Mouse (Mus musculus) bone marrow macrophage, adult 2 months (primary cell): ENCODE data around the gene Ddx49. TPM values are rescaled to one million over a fixed set of nuclear protein-coding genes. Genes with fewer than 3 reads are reported as not detected.

Experiments
- H3K27ac ChIP-seq: 2 replicates; pipeline ENCODE4 v1.5.1; 2012; ENCODE audit warnings: low read depth, low read length; ENCODE audit not compliant: insufficient read depth
- H3K4me1 ChIP-seq: 2 replicates; pipeline ENCODE4 v1.6.1; 2012; ENCODE audit warnings: low read length; ENCODE audit not compliant: control insufficient read depth, insufficient read depth
- H3K4me3 ChIP-seq: 2 replicates; pipeline ENCODE4 v1.5.1; 2012; ENCODE audit warnings: mild to moderate bottlenecking, low read length, moderate library complexity; ENCODE audit not compliant: insufficient read depth
- CTCF ChIP-seq: IDR thresholded peaks from 2 replicates; pipeline ENCODE4 v1.5.1; 2012; ENCODE audit warnings: low read depth, mild to moderate bottlenecking, low read length, moderate library complexity
- POLR2A ChIP-seq: IDR thresholded peaks from 2 replicates; pipeline ENCODE4 v1.6.1; 2012; ENCODE audit warnings: mild to moderate bottlenecking, low read depth, low read length, borderline replicate concordance
- polyA plus RNA-seq: library from polyadenylated mRNA; stranded (reverse); fragments of >200 nt; gene quantifications from 2 replicates; pipeline ENCODE4 v1.2.4, GENCODE M21; 2012; ENCODE audit not compliant: missing spikeins, insufficient read depth, insufficient read length

Ddx49 gene
- polyA plus RNA-seq, 1 experiment, result 24.3 TPM

DNA sequence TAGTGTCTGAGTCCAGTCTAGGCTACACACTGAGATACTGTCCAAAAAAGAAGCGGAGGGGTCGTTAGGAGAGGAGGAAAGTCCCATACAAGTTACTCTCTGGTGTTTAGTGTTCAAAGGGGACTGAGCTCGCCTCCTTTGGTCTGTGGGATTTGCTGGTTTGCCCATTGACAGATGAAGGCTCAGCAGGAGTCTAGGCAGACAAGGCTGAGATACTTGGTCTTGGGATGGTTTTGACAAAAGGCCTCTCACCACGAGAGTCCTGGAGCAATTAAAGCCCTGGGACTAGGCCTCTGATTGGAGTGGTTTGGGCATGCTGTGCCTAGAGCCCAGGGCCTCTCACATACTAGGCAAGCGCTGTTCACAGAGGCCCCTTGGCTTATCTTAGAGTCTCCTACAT, 34.0 kb downstream of the Ddx49 start:
- TF ChIP-seq POLR2A, result no peak
- TF ChIP-seq CTCF, result no peak
- Histone ChIP-seq H3K4me3 (no peak overlapping the region), H3K4me1 (peaks cover 51% of the 10 kb centered on the region), H3K27ac (peak overlapping the region; percentile 73)

DNA sequence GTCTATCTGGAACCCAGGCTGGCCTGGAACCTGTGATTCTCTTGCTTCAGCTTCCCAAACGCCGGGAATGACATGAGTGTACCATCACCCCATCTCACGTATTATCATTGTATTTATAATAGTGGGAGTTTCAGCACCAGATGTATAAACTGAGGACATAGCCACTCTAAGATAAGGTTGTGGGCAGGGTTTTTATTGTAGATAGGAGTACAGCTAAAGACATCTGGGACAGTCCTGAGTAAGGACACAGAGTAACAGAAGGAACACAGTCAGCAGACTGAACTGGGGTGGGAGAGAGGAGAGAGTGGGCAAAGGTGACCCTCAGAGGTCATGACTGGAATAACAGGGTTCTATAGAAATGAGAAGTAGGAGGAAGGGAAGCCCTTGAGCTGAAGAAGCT, 34.6 kb downstream of the Ddx49 start:
- H3K4me1 ChIP-seq, result peaks cover 45% of the 10 kb centered on the region
- no peak overlapping the region for H3K27ac ChIP-seq
- no peak overlapping the region for H3K4me3 ChIP-seq
- no peak for TF ChIP-seq CTCF
- no peak for TF ChIP-seq POLR2A

DNA sequence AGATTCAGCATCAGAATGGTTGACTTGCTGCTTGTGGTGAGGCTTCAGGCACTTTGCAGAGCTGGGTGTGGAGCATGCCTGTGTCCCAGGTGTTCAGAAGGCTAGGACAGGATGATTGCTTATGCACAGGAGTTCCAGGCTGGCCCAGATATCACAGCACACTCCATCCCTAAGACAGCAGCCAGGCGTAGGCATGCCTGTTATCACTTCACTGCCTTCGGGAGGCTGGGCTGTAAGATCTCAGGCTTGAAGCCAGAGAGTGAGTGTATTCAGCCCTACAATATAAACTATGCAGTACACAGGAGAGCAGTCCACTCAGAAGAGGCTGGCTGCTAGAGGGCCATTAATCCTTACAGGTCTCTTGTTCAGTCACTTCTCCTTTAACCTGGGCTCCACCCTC, 43.2 kb downstream of the Ddx49 start:
- TF ChIP-seq CTCF, result no peak
- no peak for TF ChIP-seq POLR2A
- Histone ChIP-seq H3K27ac (no peak overlapping the region), H3K4me1 (no peaks in the 10 kb centered on the region), H3K4me3 (no peak overlapping the region)

DNA sequence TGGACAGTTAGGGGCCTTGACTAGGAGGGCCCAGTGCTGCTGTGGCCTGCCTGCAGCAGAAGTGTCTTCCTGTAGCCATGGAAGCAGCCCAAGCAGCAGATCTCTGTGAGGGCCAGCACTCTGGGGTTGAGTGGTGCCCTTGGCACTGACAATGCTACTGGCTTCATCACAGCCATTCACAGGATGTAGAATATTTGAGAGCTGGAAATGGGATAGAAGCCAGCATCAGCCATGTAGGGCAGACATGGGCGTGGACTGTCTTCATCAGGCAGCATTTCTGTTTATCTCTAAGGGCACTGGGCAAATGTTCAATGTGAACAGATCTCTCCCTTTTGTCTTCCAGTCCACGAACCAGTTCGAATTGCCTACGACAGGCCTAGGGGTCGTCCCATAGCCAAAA, 43.7 kb downstream of the Ddx49 start:
- no peak overlapping the region for H3K4me3 ChIP-seq
- H3K27ac ChIP-seq, result no peak overlapping the region
- TF ChIP-seq CTCF (no peak), POLR2A (no peak)
- no peaks in the 10 kb centered on the region for H3K4me1 ChIP-seq

DNA sequence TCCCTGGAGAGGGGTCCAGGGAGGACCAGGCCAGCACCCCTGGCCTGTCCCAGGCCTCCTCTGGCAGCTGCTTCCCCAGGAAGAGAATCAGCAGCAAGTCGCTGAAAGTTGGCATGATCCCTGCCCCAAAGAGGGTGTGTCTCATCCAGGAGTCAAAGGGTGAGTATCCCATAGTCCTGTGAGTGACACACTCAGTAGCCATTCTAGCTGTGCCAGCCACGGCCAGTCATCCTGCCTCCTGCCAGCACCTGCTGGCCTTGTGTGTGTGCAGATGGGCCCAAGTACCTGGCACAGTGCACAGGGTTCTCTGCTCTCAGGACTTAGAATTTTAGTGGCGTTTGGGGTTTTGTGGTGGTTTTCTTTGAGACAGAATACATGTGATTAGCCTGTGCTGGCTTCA, 44.8 kb downstream of the Ddx49 start:
- no peak overlapping the region for H3K4me3 ChIP-seq
- TF ChIP-seq CTCF, result no peak
- no peak for TF ChIP-seq POLR2A
- H3K4me1 ChIP-seq, result no peaks in the 10 kb centered on the region
- no peak overlapping the region for H3K27ac ChIP-seq

DNA sequence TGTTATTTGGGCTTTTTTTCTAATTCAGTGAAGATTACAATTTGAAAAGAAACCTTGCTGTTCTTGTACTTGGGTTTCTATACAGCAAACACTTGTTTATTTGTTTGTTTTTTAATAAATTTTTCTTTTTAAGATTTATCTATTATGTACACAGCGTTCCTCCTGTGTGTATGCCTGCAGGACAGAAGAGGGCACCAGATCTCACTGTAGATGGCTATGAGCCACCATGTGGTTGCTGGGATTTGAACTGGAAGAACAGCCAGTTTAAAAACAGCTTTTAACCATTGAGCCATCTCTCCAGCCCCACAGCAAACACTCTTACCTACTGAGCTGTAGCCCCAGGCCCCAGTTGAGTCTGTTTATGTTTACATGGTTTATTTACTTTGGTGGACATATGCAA, 47.7 kb downstream of the Ddx49 start:
- TF ChIP-seq POLR2A, result no peak
- no peak for TF ChIP-seq CTCF
- H3K4me1 ChIP-seq, result no peaks in the 10 kb centered on the region

DNA sequence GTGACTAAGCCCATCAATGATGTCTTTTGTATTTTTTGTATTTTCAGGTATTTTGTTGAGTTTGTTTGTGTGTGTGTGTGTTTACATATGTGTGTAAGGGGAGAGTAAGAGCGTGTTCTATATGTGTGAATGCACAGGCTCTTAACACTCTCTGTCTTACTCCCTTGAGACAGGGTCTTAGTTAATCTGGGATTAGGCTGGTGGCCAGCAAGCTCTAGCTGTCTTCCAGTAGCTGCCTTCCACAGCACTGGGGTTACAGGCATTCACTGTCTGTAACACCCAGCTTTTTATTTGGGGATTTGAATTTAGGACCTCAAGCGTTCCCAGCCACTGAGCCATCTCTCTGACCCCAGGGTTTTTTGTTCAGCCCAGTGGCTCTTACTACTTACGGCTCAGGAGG, 54.4 kb downstream of the Ddx49 start:
- TF ChIP-seq CTCF (no peak), POLR2A (no peak)
- no peaks in the 10 kb centered on the region for H3K4me1 ChIP-seq
- no peak overlapping the region for H3K27ac ChIP-seq
- H3K4me3 ChIP-seq, result no peak overlapping the region

More for the DNA sequence above, 47.7 kb downstream of the Ddx49 start:
- no peak overlapping the region for H3K4me3 ChIP-seq
- no peak overlapping the region for H3K27ac ChIP-seq

DNA sequence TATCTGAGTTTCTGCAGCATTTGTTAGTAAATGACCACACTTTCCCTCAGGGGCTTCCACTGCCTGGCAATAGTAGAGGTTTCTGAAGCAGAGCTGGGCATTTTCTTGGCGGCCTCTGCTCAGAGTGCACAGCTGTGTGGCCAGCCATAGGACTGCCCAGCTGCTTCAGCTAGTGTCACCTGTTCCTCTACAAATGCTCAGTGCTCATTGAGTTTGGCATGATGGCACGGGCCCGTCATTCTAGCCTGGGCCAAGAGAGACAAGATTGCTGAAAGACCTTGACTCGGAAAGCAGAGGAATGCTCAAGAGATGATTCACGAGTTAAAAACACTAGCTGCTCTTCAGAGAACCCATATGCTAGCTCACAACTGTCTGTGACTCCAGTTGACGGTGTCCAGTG, 55.7 kb downstream of the Ddx49 start:
- TF ChIP-seq CTCF, result no peak
- TF ChIP-seq POLR2A, result no peak

More for the DNA sequence above, 55.7 kb downstream of the Ddx49 start:
- Histone ChIP-seq H3K4me3 (no peak overlapping the region), H3K27ac (no peak overlapping the region), H3K4me1 (no peaks in the 10 kb centered on the region)

Other genes with a start within 250 kb of the Ddx49 start
- gene Tm6sf2, start 229.6 kb downstream of the Ddx49 start, polyA plus RNA-seq, result not detected in 2 replicates
- not detected in 2 replicates for gene Hapln4, start 219.0 kb downstream of the Ddx49 start, polyA plus RNA-seq
- not detected in 2 replicates for gene Ncan, start 181.6 kb downstream of the Ddx49 start, polyA plus RNA-seq
- gene Nr2c2ap, start 171.2 kb downstream of the Ddx49 start, polyA plus RNA-seq, result 21.2 and 21.9 TPM in 2 replicates
- 13.5 and 15.8 TPM in 2 replicates for gene Rfxank, start 163.3 kb downstream of the Ddx49 start, polyA plus RNA-seq
- 43.3 and 51.9 TPM in 2 replicates for gene Borcs8, start 163.0 kb downstream of the Ddx49 start, polyA plus RNA-seq
- not detected in 2 replicates for gene Mef2b, start 162.8 kb downstream of the Ddx49 start, polyA plus RNA-seq
- 27.5 and 28.1 TPM in 2 replicates for gene Tmem161a, start 130.1 kb downstream of the Ddx49 start, polyA plus RNA-seq
- gene Slc25a42, start 90.2 kb downstream of the Ddx49 start, polyA plus RNA-seq, result 2.9 and 3.8 TPM in 2 replicates
- 24.3 and 26.5 TPM in 2 replicates for gene Sugp2, start 68.3 kb downstream of the Ddx49 start, polyA plus RNA-seq
- 5.0 and 6.6 TPM in 2 replicates for gene Armc6, start 68.0 kb downstream of the Ddx49 start, polyA plus RNA-seq
- 27.4 and 29.3 TPM in 2 replicates for gene Homer3, start 19.7 kb downstream of the Ddx49 start, polyA plus RNA-seq
- gene Cope, start within 50 bp of the Ddx49 start, polyA plus RNA-seq, result 119 and 139 TPM in 2 replicates
- not detected in 2 replicates for gene Cers1, start 13.3 kb upstream of the Ddx49 start, polyA plus RNA-seq
- not detected in 2 replicates for gene Gdf1, start 27.3 kb upstream of the Ddx49 start, polyA plus RNA-seq
- gene Upf1, start 50.8 kb upstream of the Ddx49 start, polyA plus RNA-seq, result 30.6 and 31.6 TPM in 2 replicates
- 1.1 and 1.2 TPM in 2 replicates for gene Comp, start 71.1 kb upstream of the Ddx49 start, polyA plus RNA-seq
- 8.4 and 8.9 TPM in 2 replicates for gene Crtc1, start 137.1 kb upstream of the Ddx49 start, polyA plus RNA-seq
- 10.8 and 10.9 TPM in 2 replicates for gene Klhl26, start 174.5 kb upstream of the Ddx49 start, polyA plus RNA-seq
- not detected in 2 replicates for gene Tmem59l, start 184.9 kb upstream of the Ddx49 start, polyA plus RNA-seq
- 0.97 and 1.0 TPM in 2 replicates for gene Crlf1, start 190.7 kb upstream of the Ddx49 start, polyA plus RNA-seq
- 80.7 and 86.0 TPM in 2 replicates for gene Rex1bd, start 204.3 kb upstream of the Ddx49 start, polyA plus RNA-seq
- 825 and 873 TPM in 2 replicates for gene Uba52, start 208.3 kb upstream of the Ddx49 start, polyA plus RNA-seq
- 163 and 178 TPM in 2 replicates for gene Fkbp8, start 225.2 kb upstream of the Ddx49 start, polyA plus RNA-seq
- 82.2 and 82.3 TPM in 2 replicates for gene Kxd1, start 225.5 kb upstream of the Ddx49 start, polyA plus RNA-seq
- 17.1 TPM in 2 replicates for gene Ell, start 237.0 kb upstream of the Ddx49 start, polyA plus RNA-seq